Mouse (Mus musculus): ENCODE results near the gene Slc38a10. TPM values are rescaled to one million over a fixed set of nuclear protein-coding genes. Genes with fewer than 3 reads are reported as not detected.
A peak's percentile ranks its signal among the peaks of the same experiment; 100 is the strongest.

Gene Slc38a10
- polyA plus RNA-seq, 1 experiment, result 81.9 TPM

DNA sequence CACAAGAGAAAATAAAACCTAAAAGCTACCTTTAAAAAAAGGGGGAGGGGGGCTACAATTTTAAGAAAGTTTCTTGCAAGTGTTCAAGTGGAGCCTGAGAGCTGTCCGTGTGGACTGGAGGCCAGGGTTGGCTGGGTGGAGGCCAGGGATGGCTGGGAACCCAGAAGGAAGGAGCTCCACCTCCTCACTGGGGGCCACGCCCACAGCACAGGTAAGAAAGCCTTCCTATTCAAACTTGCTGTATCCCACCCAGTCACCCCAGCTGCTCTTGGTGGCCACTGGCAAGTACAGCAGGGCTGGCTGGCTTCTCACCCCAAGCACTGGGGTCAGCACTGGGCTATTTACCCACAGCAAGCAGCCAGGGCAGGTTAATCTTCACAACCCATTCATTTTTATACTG lies 44.1 kb downstream of the Slc38a10 start:
- Histone ChIP-seq H3K36me3 (ENCODE audit: control insufficient read depth, insufficient read depth, low read length) (peaks cover 47% of the 10 kb centered on the region), H3K27me3 (ENCODE audit: control insufficient read depth, insufficient read depth, low read length) (no peaks in the 10 kb centered on the region), H3K27ac (ENCODE audit: insufficient read depth, low read length) (no peak overlapping the region), H3K4me3 (ENCODE audit: extremely low read depth, insufficient read depth, insufficient read length) (no peak overlapping the region), H3K4me1 (ENCODE audit: control insufficient read depth, insufficient read depth, insufficient read length) (no peaks in the 10 kb centered on the region)
- TF ChIP-seq CTCF (IDR thresholded peaks at IDR 0.05; ENCODE audit: extremely low read depth, insufficient read depth, insufficient read length, insufficient replicate concordance) (no peak), POLR2A (IDR thresholded peaks at IDR 0.05; ENCODE audit: low read depth, low read length) (no peak)
- 89% methylated on average over 2 of the region's 2 CpGs for WGBS
- no peak for DNase-seq (ENCODE audit: low read depth in 1 of 2, low spot score in 2 of 2)

GRCm38 (mm10) chr11:120103431-120103997 lies 47.6 kb downstream of the Slc38a10 start:
- Histone ChIP-seq H3K27ac (ENCODE audit: insufficient read depth, low read length) (no peak overlapping the region), H3K4me1 (ENCODE audit: control insufficient read depth, insufficient read depth, insufficient read length) (peaks cover 8% of the 10 kb centered on the region; the same call in 1 of the 2 replicates), H3K36me3 (ENCODE audit: control insufficient read depth, insufficient read depth, low read length) (peaks cover 27% of the 10 kb centered on the region), H3K27me3 (ENCODE audit: control insufficient read depth, insufficient read depth, low read length) (no peaks in the 10 kb centered on the region), H3K4me3 (ENCODE audit: extremely low read depth, insufficient read depth, insufficient read length) (no peak overlapping the region)
- WGBS, result 78% methylated on average over 3 of the region's 3 CpGs
- TF ChIP-seq POLR2A (IDR thresholded peaks at IDR 0.05; ENCODE audit: low read depth, low read length) (no peak), CTCF (IDR thresholded peaks at IDR 0.05; ENCODE audit: extremely low read depth, insufficient read depth, insufficient read length, insufficient replicate concordance) (no peak)
- DNase-seq (ENCODE audit: low read depth in 1 of 2, low spot score in 2 of 2), result no peak

GRCm38 (mm10) chr11:120101036-120101435 lies 50.1 kb downstream of the Slc38a10 start:
- H3K27ac ChIP-seq (ENCODE audit: insufficient read depth, low read length), result no peak overlapping the region
- peak; percentile 47 to 61 for DNase-seq (ENCODE audit: low read depth in 1 of 2, low spot score in 2 of 2)
- 3% methylated on average over 3 of the region's 3 CpGs for WGBS
- H3K4me1 ChIP-seq (ENCODE audit: control insufficient read depth, insufficient read depth, insufficient read length), result peaks cover 14% of the 10 kb centered on the region; the same call in 1 of the 2 replicates
- H3K4me3 ChIP-seq (ENCODE audit: extremely low read depth, insufficient read depth, insufficient read length), result no peak overlapping the region
- no peak for TF ChIP-seq POLR2A (IDR thresholded peaks at IDR 0.05; ENCODE audit: low read depth, low read length)
- TF ChIP-seq CTCF (IDR thresholded peaks at IDR 0.05; ENCODE audit: extremely low read depth, insufficient read depth, insufficient read length, insufficient replicate concordance), result peak; percentile 48; the same call in 1 of the 2 replicates
- H3K36me3 ChIP-seq (ENCODE audit: control insufficient read depth, insufficient read depth, low read length), result peaks cover 16% of the 10 kb centered on the region
- no peaks in the 10 kb centered on the region for H3K27me3 ChIP-seq (ENCODE audit: control insufficient read depth, insufficient read depth, low read length)

DNA sequence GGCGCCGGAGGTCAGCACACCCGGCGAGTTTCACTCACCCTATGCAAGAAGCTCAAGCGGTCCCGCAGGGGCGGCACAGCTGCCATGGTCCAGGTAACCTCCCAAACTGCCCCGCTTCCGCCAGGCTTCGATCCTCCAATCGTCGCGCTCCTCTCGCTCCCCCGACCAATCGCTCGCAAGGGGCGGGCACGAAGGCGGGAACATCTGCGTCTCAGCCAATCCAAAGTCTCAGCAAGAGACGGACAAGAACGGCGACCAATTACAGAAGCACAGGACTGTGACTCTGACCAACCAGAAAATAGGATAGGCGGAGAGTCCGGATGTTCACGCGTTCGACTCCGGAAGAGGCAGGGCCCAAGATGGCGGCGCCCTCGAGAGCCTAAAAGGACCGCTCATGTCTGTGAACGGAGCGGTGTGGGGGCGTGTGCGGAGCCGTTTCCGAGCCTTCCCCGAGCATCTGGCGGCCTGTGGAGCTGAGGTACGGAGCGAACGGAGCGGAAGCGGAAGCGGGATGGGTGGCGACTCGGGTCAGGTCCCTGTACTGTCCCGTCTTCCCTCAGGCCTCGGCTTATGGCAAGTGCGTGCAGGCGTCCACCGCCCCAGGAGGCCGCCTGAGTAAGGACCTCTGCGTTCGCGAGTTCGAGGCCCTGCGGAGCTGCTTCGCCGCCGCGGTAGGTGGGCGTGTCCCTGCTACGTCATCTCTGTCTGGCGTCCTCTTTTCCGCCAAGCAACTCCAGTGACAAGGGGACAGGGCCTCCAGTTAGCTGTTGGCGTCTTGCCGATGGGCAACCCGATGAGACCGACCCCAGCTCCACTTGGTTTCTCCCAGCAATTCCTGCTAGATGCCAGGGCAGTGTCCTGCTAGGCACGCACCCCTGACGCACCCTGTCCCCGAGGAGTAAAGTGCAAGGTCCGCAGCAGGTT lies 52.3 kb downstream of the Slc38a10 start, which contains the start of the genes Tepsin and Ndufaf8:
TSS of gene Tepsin (minus strand) at position 144 of the 924 bp plus-strand sequence.
TSS of gene Ndufaf8 (plus strand) at position 341 of the 924 bp plus-strand sequence.
- DNase-seq (ENCODE audit: low read depth in 1 of 2, low spot score in 2 of 2), result peak; percentile 92 to 97
- peaks cover 15% of the 10 kb centered on the region for H3K36me3 ChIP-seq (ENCODE audit: control insufficient read depth, insufficient read depth, low read length)
- H3K27me3 ChIP-seq (ENCODE audit: control insufficient read depth, insufficient read depth, low read length), result no peaks in the 10 kb centered on the region
- peak within 1 kb of the TSS; percentile 73 for H3K27ac ChIP-seq (ENCODE audit: insufficient read depth, low read length)
- peak within 1 kb of the TSS; percentile 87 for H3K4me3 ChIP-seq (ENCODE audit: extremely low read depth, insufficient read depth, insufficient read length)
- H3K4me1 ChIP-seq (ENCODE audit: control insufficient read depth, insufficient read depth, insufficient read length), result peaks cover 14% of the 10 kb centered on the region; the same call in 1 of the 2 replicates
- TF ChIP-seq CTCF (IDR thresholded peaks at IDR 0.05; ENCODE audit: extremely low read depth, insufficient read depth, insufficient read length, insufficient replicate concordance) (no peak), POLR2A (IDR thresholded peaks at IDR 0.05; ENCODE audit: low read depth, low read length) (peak; percentile 79)
- WGBS, result under 1% methylated on average over 77 of the region's 77 CpGs

DNA sequence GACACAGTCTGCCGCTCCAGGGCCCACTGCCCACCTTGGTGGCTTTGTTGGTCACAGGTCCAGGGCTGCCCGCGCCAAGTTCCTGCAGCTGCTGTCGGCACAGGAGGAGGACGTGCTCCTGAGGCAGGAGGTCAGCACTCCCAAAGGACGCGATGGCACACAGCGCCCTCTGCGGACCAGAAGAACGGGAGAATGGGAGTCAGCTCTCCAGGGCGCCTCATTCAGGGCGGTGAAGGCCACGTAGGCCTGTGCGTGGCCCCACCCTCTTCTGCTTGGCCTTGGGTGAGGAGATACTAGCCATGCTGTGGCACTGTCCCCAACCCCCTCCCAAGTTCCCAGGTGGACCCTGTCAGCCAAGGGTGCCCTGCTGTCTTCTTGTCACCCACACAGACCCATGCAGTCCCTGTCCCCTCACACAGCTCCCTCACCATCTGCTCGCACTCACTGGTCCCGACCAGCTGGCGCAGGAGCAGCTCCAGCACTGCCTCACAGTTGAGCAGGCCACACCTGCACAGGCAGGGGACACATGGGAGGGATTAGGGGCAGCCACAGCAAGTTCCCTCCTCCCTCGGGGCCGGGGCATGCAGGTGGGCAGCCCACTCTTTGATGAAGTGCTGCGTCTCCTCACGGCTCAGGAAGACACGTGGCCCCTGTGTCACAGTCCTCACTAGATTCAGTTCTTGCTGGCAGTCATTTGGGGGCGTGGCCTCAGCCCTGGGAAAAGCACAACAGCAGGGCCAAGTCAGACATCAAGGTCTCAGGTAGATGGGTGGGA lies 58.1 kb downstream of the Slc38a10 start:
- 78% methylated on average over 23 of the region's 23 CpGs for WGBS
- no peak for DNase-seq (ENCODE audit: low read depth in 1 of 2, low spot score in 2 of 2)
- TF ChIP-seq CTCF (IDR thresholded peaks at IDR 0.05; ENCODE audit: extremely low read depth, insufficient read depth, insufficient read length, insufficient replicate concordance) (no peak), POLR2A (IDR thresholded peaks at IDR 0.05; ENCODE audit: low read depth, low read length) (no peak)
- H3K27ac ChIP-seq (ENCODE audit: insufficient read depth, low read length), result no peak overlapping the region
- H3K4me3 ChIP-seq (ENCODE audit: extremely low read depth, insufficient read depth, insufficient read length), result no peak overlapping the region
- H3K4me1 ChIP-seq (ENCODE audit: control insufficient read depth, insufficient read depth, insufficient read length), result peaks cover 6% of the 10 kb centered on the region; the same call in 1 of the 2 replicates
- no peaks in the 10 kb centered on the region for H3K27me3 ChIP-seq (ENCODE audit: control insufficient read depth, insufficient read depth, low read length)
- peaks cover 40% of the 10 kb centered on the region for H3K36me3 ChIP-seq (ENCODE audit: control insufficient read depth, insufficient read depth, low read length)

- H3K4me1 ChIP-seq (ENCODE audit: control insufficient read depth, insufficient read depth, insufficient read length), result peaks cover 9% of the 10 kb centered on the region; the same call in 1 of the 2 replicates
- no peak for DNase-seq (ENCODE audit: low read depth in 1 of 2, low spot score in 2 of 2)
- peaks cover 40% of the 10 kb centered on the region for H3K36me3 ChIP-seq (ENCODE audit: control insufficient read depth, insufficient read depth, low read length)
- H3K27me3 ChIP-seq (ENCODE audit: control insufficient read depth, insufficient read depth, low read length), result no peaks in the 10 kb centered on the region
- 92% methylated on average over 4 of the region's 4 CpGs for WGBS
- no peak overlapping the region for H3K4me3 ChIP-seq (ENCODE audit: extremely low read depth, insufficient read depth, insufficient read length)
- TF ChIP-seq CTCF (IDR thresholded peaks at IDR 0.05; ENCODE audit: extremely low read depth, insufficient read depth, insufficient read length, insufficient replicate concordance), result no peak
- no peak for TF ChIP-seq POLR2A (IDR thresholded peaks at IDR 0.05; ENCODE audit: low read depth, low read length)
- H3K27ac ChIP-seq (ENCODE audit: insufficient read depth, low read length), result no peak overlapping the region
These were observed 60.5 kb downstream of the Slc38a10 start for GRCm38 (mm10) chr11:120090661-120091060.
